Mouse (Mus musculus) limb, embryonic 10.5 days (tissue): ENCODE results near the gene Pdp2. TPM values are rescaled to one million over a fixed set of nuclear protein-coding genes. Genes with fewer than 3 reads are reported as not detected.

Source experiments
- DNase-seq: peaks from one replicate; pipeline ENCODE4 v3.0.0-alpha.2; 2017; ENCODE audit warnings: low spot score
- H3K27ac ChIP-seq: fragments of 300-500 bp; sonication (generic); 2 replicates; pipeline ENCODE4 v1.5.1; 2016; ENCODE audit warnings: mild to moderate bottlenecking
- H3K27me3 ChIP-seq: fragments of 300-500 bp; sonication (generic); 2 replicates; pipeline ENCODE4 v1.6.1; 2016; ENCODE audit warnings: low read depth, mild to moderate bottlenecking; ENCODE audit not compliant: poor library complexity, severe bottlenecking
- H3K36me3 ChIP-seq: fragments of 300-500 bp; sonication (generic); 2 replicates; pipeline ENCODE4 v1.6.1; 2016; ENCODE audit warnings: mild to moderate bottlenecking, moderate library complexity
- H3K4me1 ChIP-seq: fragments of 300-500 bp; sonication (generic); 2 replicates; pipeline ENCODE4 v1.6.1; 2016
- H3K4me3 ChIP-seq: fragments of 300-500 bp; sonication (generic); 2 replicates; pipeline ENCODE4 v1.5.1; 2016; ENCODE audit warnings: mild to moderate bottlenecking, moderate library complexity
- H3K9me3 ChIP-seq: fragments of 300-500 bp; sonication (generic); replicated peaks from 2 replicates; pipeline ENCODE4 v1.6.1; 2016; ENCODE audit warnings: mild to moderate bottlenecking
- WGBS: fragments of 180-500 bp; shearing (Covaris S2); methylation state at CpG from one replicate; pipeline ENCODE4 v1.1.7; 2016; 5-methylcytosine and 5-hydroxymethylcytosine counted together
- polyA plus RNA-seq: library from polyadenylated mRNA; unstranded; fragments of >200 nt; fragmentation: Nextera tagmentation; extraction: Ambion mirVana; gene quantifications from 2 replicates; pipeline ENCODE4 v1.2.1, GENCODE M21; 2016

Pdp2 gene
- polyA plus RNA-seq, 1 experiment from 2014 or later, result 14.5 TPM

DNA sequence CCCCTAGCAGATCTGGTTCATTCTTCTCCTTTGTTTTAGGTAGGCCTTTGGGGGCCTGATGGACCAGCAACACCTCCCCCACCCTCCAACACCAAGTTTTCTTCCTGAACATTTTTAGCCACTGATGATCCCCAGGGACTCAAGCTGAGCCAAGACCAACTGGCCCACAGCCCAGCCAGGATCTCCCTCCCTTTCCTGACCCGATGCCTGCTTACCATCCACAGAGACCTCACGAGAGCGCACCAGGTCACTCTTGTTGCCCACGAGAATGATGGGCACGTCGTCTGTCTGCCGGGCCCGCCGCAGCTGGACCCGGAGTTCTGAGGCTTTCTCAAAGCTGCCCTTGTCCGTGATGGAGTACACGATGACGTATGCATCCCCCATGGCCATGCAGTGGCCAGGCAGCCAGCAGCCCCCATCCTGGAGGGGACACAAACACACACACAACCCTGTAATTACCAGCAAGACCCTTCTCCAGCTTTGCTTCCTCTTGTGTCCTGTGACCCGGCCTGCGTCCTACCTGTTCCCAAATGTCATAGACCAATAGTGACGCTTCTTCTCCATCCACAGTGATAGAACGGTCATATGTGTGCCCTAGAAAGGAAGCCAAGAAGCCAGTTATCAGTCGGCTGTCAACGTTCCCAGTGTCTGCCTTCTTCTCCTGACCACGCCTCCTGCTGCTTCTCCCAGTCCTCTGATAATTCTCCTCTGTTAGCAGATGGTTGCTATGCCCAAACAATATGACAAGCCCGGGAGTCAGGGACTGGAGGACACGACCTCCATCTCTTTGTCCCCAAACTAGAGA is 38.3 kb downstream of the Pdp2 start:
- Histone ChIP-seq H3K36me3 (no peaks in the 10 kb centered on the region), H3K9me3 (no peaks in the 10 kb centered on the region), H3K27ac (no peak overlapping the region), H3K4me3 (no peak overlapping the region), H3K4me1 (peaks cover 34% of the 10 kb centered on the region), H3K27me3 (peaks cover 40% of the 10 kb centered on the region)
- WGBS, result 80% methylated on average over 22 of the region's 22 CpGs
- no peak for DNase-seq

DNA sequence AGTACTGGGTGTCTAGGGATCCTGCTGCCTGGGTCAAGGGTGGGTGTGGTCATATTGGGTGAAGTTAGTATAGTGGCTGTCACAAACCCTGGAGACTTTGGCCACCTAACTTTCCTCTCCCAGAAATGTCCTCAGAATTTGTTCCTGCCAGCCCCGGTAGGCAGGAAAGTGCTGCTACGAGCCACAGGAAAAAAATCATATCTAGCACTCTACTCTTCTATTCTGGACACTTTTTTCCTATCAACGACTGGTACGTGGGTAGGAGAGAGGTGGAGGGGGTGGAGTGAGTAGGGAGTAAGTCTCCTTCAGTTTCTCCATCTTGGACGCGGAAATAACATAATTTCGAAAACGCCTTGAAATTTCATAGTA is 38.8 kb downstream of the Pdp2 start:
- Histone ChIP-seq H3K27ac (no peak overlapping the region), H3K4me1 (peaks cover 34% of the 10 kb centered on the region), H3K27me3 (peaks cover 40% of the 10 kb centered on the region), H3K36me3 (peaks cover 5% of the 10 kb centered on the region), H3K4me3 (peak overlapping the region; percentile 53), H3K9me3 (no peaks in the 10 kb centered on the region)
- DNase-seq, result no peak
- WGBS, result 37% methylated on average over 8 of the region's 8 CpGs

DNA sequence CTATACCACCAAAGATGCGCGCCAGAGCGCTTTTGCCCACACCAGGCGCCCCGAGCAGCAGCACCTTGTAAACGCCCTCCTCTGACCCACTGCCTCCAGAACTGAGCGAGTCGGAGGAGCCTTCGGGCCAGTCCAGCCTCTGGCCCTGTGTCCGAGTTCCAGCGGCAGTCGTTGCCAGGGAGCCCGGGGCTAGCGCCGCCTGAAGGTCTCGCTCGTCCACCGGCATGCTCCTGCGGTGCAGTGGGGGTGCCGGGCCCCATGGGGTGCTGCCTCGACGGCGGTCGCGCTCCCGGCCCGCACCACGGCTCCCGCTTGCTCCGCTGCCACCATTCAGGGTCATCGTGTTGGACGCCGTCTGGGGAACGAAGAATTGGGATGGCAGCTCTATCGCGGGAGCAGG is 39.3 kb downstream of the Pdp2 start:
- peaks cover 9% of the 10 kb centered on the region for H3K36me3 ChIP-seq
- peaks cover 40% of the 10 kb centered on the region for H3K27me3 ChIP-seq
- H3K27ac ChIP-seq, result peak overlapping the region; percentile 73
- peak; percentile 52 for DNase-seq
- H3K4me3 ChIP-seq, result peak overlapping the region; percentile 53
- H3K4me1 ChIP-seq, result peaks cover 34% of the 10 kb centered on the region
- WGBS, result 1% methylated on average over 36 of the region's 36 CpGs
- H3K9me3 ChIP-seq, result no peaks in the 10 kb centered on the region

DNA sequence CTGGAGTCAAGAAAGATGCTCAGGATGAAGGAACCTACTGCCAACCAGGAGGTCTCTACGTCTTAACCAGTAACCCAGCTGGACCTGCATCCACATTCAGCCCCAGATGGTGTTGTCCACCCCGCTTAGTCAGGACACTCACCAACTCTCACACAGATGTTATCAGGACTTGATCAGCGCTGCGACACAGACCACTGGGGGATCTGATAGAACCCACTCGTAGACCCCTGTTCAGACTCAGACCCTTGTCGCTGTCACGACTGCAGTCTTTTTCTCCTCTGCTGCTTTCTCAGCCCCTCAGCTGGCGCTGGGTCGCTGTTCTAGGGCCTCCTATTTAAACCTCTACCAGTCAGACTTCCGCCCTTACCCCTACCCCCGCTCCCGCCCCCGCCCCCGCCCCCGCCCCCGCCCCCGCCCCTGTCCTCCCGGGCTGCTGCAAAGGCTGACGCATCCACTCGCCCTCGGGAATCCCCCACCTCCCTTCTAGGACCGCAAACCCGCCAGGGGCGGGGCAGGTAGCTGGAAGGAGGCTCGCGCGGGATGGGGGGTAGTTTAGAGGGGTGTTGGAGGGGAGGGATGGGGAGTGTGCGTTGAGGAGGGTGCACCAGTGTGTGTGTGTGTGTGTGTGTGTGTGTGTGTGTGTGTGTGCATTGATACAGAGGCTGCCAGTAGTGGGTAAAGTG is 39.9 kb downstream of the Pdp2 start, which contains the start of gene Rrad:
Rrad (minus strand) TSS at position 347 of the 683 bp plus-strand sequence.
- peak; percentile 63 for DNase-seq
- H3K4me3 ChIP-seq, result peak within 1 kb of the TSS; percentile 53
- peaks cover 40% of the 10 kb centered on the region for H3K27me3 ChIP-seq
- H3K36me3 ChIP-seq, result peaks cover 14% of the 10 kb centered on the region
- WGBS, result 1% methylated on average over 28 of the region's 28 CpGs
- H3K9me3 ChIP-seq, result no peaks in the 10 kb centered on the region
- H3K27ac ChIP-seq, result peak within 1 kb of the TSS; percentile 73
- peaks cover 34% of the 10 kb centered on the region for H3K4me1 ChIP-seq

DNA sequence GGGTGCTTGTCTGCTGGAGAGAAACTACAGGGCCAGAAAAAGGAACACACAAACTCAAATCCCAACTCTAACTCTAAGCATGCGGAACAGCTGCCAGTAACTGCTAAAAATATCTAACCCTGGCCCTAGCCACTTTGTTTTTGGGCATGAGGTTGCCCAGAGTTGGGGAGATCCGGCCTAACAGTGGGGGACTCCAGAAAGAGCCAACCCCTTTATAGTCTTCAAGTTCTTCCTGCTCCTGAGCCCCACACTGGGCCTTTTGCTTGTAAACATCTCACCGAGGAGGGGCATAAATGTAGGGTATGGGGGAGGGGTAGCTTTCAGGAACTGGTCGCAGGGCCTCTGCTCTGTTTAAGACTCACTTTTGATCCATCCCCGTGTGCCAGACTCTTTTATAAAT is 40.7 kb downstream of the Pdp2 start:
- peak overlapping the region; percentile 53; the same call in 1 of the 2 replicates for H3K4me3 ChIP-seq
- 20% methylated on average over 5 of the region's 5 CpGs for WGBS

DNA sequence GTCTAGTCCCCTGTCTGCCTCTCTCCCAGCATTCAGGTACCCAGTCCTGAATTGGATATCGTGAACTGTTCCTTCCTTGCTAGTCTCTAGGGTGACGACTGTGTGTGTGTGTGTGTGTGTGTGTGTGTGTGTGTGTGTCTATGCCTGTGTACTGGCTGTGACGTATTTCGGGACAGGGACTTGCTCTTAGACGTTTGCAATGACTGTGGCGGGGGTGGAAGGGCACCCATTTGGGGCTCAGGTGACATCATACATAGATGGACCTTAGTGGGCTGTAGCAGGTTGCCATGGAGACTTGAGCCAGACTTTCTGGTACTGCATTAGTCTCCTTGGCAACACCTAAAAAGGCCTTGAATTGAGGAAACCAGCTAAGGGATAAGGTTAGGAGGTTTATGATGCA is 41.2 kb downstream of the Pdp2 start:
- peak overlapping the region; percentile 73; the same call in 1 of the 2 replicates for H3K27ac ChIP-seq
- 71% methylated on average over 6 of the region's 6 CpGs for WGBS
- no peak for DNase-seq
- H3K4me3 ChIP-seq, result no peak overlapping the region
- H3K4me1 ChIP-seq, result peaks cover 34% of the 10 kb centered on the region
- peaks cover 40% of the 10 kb centered on the region for H3K27me3 ChIP-seq
- no peaks in the 10 kb centered on the region for H3K9me3 ChIP-seq
- peaks cover 17% of the 10 kb centered on the region for H3K36me3 ChIP-seq

More for the DNA sequence above, 40.7 kb downstream of the Pdp2 start:
- Histone ChIP-seq H3K36me3 (peaks cover 14% of the 10 kb centered on the region), H3K27ac (peak overlapping the region; percentile 73; the same call in 1 of the 2 replicates), H3K9me3 (no peaks in the 10 kb centered on the region), H3K4me1 (peaks cover 34% of the 10 kb centered on the region), H3K27me3 (peaks cover 40% of the 10 kb centered on the region)
- DNase-seq, result no peak

DNA sequence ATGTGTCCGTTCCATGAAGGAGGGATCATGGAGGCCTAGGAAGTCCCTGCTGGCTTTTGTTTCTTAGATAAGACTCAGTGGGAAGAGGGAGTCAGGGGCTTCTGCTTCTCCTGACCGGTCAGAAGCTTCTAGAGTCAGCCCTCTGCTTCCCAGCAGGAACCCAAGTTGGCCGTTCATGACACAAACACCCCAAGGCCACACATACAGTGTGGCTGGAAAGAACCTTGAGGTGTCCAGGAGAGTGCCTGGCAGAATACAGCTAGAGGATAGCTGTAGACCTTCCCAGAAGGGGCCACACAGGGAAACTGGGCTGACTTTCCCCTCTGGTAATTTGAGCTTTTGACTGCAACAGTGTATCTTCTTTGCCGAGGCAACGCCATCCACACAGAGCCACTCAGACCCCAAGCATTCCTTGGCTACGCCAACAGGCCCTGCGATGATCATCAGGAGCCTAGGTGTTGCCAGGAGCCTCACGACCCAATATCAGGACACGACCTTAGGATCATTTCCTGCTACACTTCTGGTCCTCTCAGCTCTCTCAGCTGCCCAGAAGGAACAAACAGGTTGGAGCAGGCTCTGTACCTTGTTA is 42.0 kb downstream of the Pdp2 start:
- H3K27me3 ChIP-seq, result peaks cover 38% of the 10 kb centered on the region
- peaks cover 25% of the 10 kb centered on the region for H3K36me3 ChIP-seq
- WGBS, result 48% methylated on average over 9 of the region's 9 CpGs
- DNase-seq, result no peak
- H3K4me1 ChIP-seq, result peaks cover 34% of the 10 kb centered on the region
- H3K27ac ChIP-seq, result no peak overlapping the region; the same call in 1 of the 2 replicates
- H3K4me3 ChIP-seq, result no peak overlapping the region
- H3K9me3 ChIP-seq, result no peaks in the 10 kb centered on the region

DNA sequence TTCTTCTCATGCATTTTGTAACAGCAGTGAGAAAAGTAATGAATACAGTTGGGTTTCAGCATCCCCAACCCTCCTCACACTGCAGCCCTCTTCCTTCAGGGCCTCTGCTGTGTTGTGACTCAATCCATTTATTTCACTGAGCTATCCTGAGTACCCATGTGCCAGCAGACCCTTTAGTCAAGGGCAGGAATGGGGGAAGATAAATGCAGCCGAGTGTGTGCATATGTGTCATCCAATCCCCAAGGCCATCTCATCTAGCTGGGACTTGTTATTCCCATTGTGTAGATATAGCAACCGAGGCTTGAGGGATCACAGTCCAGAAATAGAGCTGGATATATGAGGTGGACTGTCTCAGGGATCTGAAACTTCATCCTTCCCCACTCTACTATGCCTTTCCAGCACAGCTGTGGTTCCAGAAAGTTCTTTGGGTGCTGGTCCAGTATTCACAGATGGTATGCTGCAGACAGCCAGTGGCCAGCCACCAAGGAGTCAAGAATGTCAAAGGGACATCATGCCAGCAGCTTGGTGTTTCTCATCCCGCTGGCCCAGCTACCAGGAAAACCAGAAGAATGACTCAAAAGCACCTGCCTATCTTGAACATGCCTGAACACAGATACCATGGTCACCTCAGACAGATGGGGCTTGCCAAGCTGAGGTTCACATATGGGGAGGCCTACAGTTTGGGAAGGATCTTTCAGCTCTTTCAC is 43.9 kb downstream of the Pdp2 start:
- H3K27me3 ChIP-seq, result peaks cover 19% of the 10 kb centered on the region
- peaks cover 35% of the 10 kb centered on the region for H3K4me1 ChIP-seq
- no peak overlapping the region for H3K27ac ChIP-seq
- WGBS, result 91% methylated on average over 3 of the region's 3 CpGs
- no peak for DNase-seq
- no peaks in the 10 kb centered on the region for H3K9me3 ChIP-seq
- no peak overlapping the region for H3K4me3 ChIP-seq
- H3K36me3 ChIP-seq, result peaks cover 41% of the 10 kb centered on the region

DNA sequence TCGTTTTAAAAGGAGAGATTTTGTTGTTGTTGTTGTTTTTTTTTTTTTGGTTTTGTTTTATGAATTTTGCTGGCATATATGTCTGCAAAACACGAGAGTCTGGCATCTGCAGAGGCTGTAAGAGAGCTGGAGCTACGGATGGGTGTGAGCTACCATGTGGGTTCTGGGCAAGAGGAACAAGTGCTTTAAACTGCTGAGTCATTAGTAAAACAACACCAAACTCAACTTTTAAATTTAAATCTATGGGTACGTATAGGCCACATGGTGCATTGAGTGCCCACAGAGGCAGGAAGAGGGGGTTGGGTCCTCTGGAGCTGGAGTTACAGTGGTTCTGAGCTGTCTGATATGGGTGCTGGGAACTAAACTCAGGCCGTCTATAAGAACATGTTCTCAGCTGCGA is 46.8 kb downstream of the Pdp2 start:
- Histone ChIP-seq H3K27ac (no peak overlapping the region), H3K4me1 (peaks cover 22% of the 10 kb centered on the region), H3K4me3 (no peak overlapping the region), H3K27me3 (no peaks in the 10 kb centered on the region), H3K36me3 (peaks cover 42% of the 10 kb centered on the region), H3K9me3 (no peaks in the 10 kb centered on the region)
- 92% methylated on average over 6 of the region's 6 CpGs for WGBS
- DNase-seq, result no peak

DNA sequence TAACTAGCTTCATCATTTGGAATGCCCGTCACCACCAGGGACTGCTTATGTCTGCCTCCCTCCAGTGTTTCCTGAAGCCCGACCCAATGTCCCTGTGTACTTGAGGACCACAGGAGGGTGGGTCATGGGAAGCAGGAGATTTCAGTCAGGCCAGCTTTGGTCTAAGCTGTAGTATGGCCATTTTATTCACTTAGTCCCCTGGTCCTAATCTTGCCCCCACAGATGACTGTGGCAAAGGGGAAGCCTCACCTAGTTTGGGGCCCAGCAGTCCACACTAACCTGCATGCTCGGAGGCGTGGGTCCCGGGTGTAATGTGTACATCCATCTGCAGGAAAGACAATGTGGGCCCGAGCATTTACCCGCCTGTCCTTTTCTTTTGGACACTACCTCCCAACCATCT is 49.0 kb downstream of the Pdp2 start:
- 89% methylated on average over 7 of the region's 7 CpGs for WGBS
- H3K27ac ChIP-seq, result no peak overlapping the region

DNA sequence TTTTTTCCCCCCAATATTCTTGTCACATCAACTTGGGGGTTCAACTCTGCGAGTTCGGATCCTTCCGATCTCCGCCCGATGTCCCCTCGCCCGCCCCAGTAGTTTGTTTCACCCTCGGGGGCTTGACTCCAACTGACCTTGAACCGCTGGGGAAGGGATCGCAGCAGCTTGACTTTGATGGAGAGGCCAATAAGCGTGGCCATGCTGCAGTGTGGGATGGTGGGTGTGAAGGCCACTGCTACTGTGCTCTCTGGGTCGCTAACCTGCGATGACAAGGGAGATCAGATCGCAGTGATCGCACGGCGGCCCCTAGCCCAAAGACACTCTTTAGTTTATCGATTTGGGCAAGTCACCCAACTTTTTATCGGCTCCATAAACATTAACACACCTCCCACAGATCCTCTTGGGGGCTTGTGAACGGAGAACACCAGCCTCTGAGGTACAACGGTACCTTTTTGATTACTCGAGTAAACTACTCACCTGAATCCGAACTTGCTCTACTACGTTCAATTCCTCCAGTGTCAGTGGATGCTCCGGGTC is 49.6 kb downstream of the Pdp2 start:
- Histone ChIP-seq H3K36me3 (peaks cover 30% of the 10 kb centered on the region), H3K4me3 (peak overlapping the region; percentile 88), H3K9me3 (no peaks in the 10 kb centered on the region), H3K4me1 (peaks cover 17% of the 10 kb centered on the region), H3K27me3 (no peaks in the 10 kb centered on the region), H3K27ac (peak overlapping the region; percentile 85)
- 11% methylated on average over 25 of the region's 25 CpGs for WGBS
- no peak for DNase-seq

More for the DNA sequence above, 49.0 kb downstream of the Pdp2 start:
- Histone ChIP-seq H3K4me1 (peaks cover 17% of the 10 kb centered on the region), H3K36me3 (peaks cover 37% of the 10 kb centered on the region), H3K27me3 (no peaks in the 10 kb centered on the region), H3K4me3 (peak overlapping the region; percentile 88), H3K9me3 (no peaks in the 10 kb centered on the region)
- DNase-seq, result no peak
